Mouse (Mus musculus) E14TG2a.4 (cell line): ENCODE measurements around the gene Grin2a.

Experiments
- CTCF ChIP-seq: conservative IDR thresholded peaks from 2 replicates; pipeline ENCODE4 v1.5.1; 2014; ENCODE audit warnings: low read length
- NANOG ChIP-seq: IDR thresholded peaks from 2 replicates; pipeline ENCODE4 v1.6.1; 2014; ENCODE audit warnings: borderline replicate concordance, low read length, mixed read lengths
- POU5F1 ChIP-seq: IDR thresholded peaks from 2 replicates; pipeline ENCODE4 v1.6.1; 2014; ENCODE audit warnings: low read length, borderline replicate concordance

- TF ChIP-seq CTCF (no peak), POU5F1 (no peak), NANOG (no peak)
Measured at GRCm38 (mm10) chr16:9836542-9836941, 158.8 kb downstream of the Grin2a start.
